Mouse (Mus musculus) thymus, postnatal 4 days (tissue): ENCODE measurements around the gene Tbc1d22a.

Experiments
- DNase-seq: peaks from one replicate; pipeline ENCODE4 v3.0.0; 2021

Tbc1d22a gene

GRCm38 (mm10) chr15:86283238-86283637 is 69.0 kb downstream of the Tbc1d22a start:
- no peak for DNase-seq

GRCm38 (mm10) chr15:86285296-86285695 is 71.0 kb downstream of the Tbc1d22a start:
- no peak for DNase-seq

GRCm38 (mm10) chr15:86290074-86290473 is 75.8 kb downstream of the Tbc1d22a start:
- no peak for DNase-seq

- no peak for DNase-seq
These were observed 78.0 kb downstream of the Tbc1d22a start for GRCm38 (mm10) chr15:86292288-86292687.

GRCm38 (mm10) chr15:86294426-86294825 is 80.2 kb downstream of the Tbc1d22a start:
- DNase-seq, result no peak

GRCm38 (mm10) chr15:86295722-86296288 is 81.5 kb downstream of the Tbc1d22a start:
- no peak for DNase-seq

- no peak for DNase-seq
These were observed 83.0 kb downstream of the Tbc1d22a start for GRCm38 (mm10) chr15:86297281-86297680.

- DNase-seq, result no peak
These were observed 89.6 kb downstream of the Tbc1d22a start for GRCm38 (mm10) chr15:86303876-86304275.

- DNase-seq, result peak; percentile 69
These were observed 90.6 kb downstream of the Tbc1d22a start for GRCm38 (mm10) chr15:86304861-86305260.

GRCm38 (mm10) chr15:86305290-86305689 is 91.0 kb downstream of the Tbc1d22a start:
- DNase-seq, result peak; percentile 43

GRCm38 (mm10) chr15:86309213-86309829 is 95.1 kb downstream of the Tbc1d22a start:
- peak; percentile 43 for DNase-seq

- no peak for DNase-seq
These were observed 106.7 kb downstream of the Tbc1d22a start for GRCm38 (mm10) chr15:86320803-86321510.

GRCm38 (mm10) chr15:86326341-86326740 is 112.1 kb downstream of the Tbc1d22a start:
- DNase-seq, result no peak

GRCm38 (mm10) chr15:86329911-86330310 is 115.7 kb downstream of the Tbc1d22a start:
- DNase-seq, result no peak

- no peak for DNase-seq
These were observed 116.2 kb downstream of the Tbc1d22a start for GRCm38 (mm10) chr15:86330454-86330853.

- DNase-seq, result peak; percentile 49
These were observed 117.4 kb downstream of the Tbc1d22a start for GRCm38 (mm10) chr15:86331501-86332245.

- peak; percentile 77 for DNase-seq
These were observed 118.9 kb downstream of the Tbc1d22a start for GRCm38 (mm10) chr15:86333176-86333575.

- DNase-seq, result peak; percentile 63
These were observed 119.3 kb downstream of the Tbc1d22a start for GRCm38 (mm10) chr15:86333606-86334005.

- DNase-seq, result peak; percentile 51
These were observed 120.0 kb downstream of the Tbc1d22a start for GRCm38 (mm10) chr15:86334276-86334675.

- DNase-seq, result peak; percentile 84
These were observed 120.5 kb downstream of the Tbc1d22a start for GRCm38 (mm10) chr15:86334745-86335144.

GRCm38 (mm10) chr15:86335781-86336180 is 121.5 kb downstream of the Tbc1d22a start:
- peak; percentile 49 for DNase-seq

GRCm38 (mm10) chr15:86337726-86338125 is 123.5 kb downstream of the Tbc1d22a start:
- DNase-seq, result peak; percentile 79

- DNase-seq, result no peak
These were observed 125.5 kb downstream of the Tbc1d22a start for GRCm38 (mm10) chr15:86339736-86340135.
